10 mouse cellular contexts compared by ENCODE assay signal in genomic region chr10:125970500-125970899, GRCm38 (mm10). TPM values are rescaled to one million over a fixed set of nuclear protein-coding genes. Genes with fewer than 3 reads are reported as not detected.
DNase-seq lines count a peak whose midpoint lies in the region; ATAC-seq and TF ChIP-seq lines count a peak whose summit lies in the region.
"Had no signal": no experiment of that assay in that cellular context is flagged by ENCODE, and none has a peak within 500 bp of the region (broad histone marks: within the 10 kb centered on the region; RNA-seq: fewer than 3 reads in every experiment).

No protein-coding gene starts in this region.

- no peaks in the 10 kb centered on the region for H3K27me3 ChIP-seq in lung, embryonic 15.5 days
- no peaks in the 10 kb centered on the region for H3K27me3 ChIP-seq in embryonic facial prominence, embryonic 11.5 days (ENCODE audit: control insufficient read depth, insufficient read depth, low read length)
- H3K27me3 ChIP-seq in hindbrain, postnatal 0 days (ENCODE audit: insufficient read depth, low read length), result no peaks in the 10 kb centered on the region
- no peaks in the 10 kb centered on the region for H3K27me3 ChIP-seq in myocyte (ENCODE audit: control insufficient read depth, insufficient read depth, insufficient read length)

- H3K4me2 ChIP-seq in lung, embryonic 15.5 days, result peak overlapping the region; percentile 73; the same call in 1 of the 2 replicates
- peak overlapping the region; percentile 70 for H3K4me2 ChIP-seq in embryonic facial prominence, embryonic 11.5 days (ENCODE audit: low read depth, low read length)
- peak overlapping the region; percentile 10; the same call in 1 of the 2 replicates for H3K4me2 ChIP-seq in hindbrain, postnatal 0 days (ENCODE audit: low read depth, low read length)
- peak overlapping the region; percentile 92 for H3K4me2 ChIP-seq in myocyte (ENCODE audit: low read depth)

- no peak for ATAC-seq in lung, embryonic 15.5 days (ENCODE audit: borderline replicate concordance, extremely low read depth, low FRiP score, low TSS enrichment)
- no peak; the same call in 1 of the 2 replicates for ATAC-seq in embryonic facial prominence, embryonic 11.5 days (replicated peaks; ENCODE audit: insufficient number of reproducible peaks, low FRiP score, low TSS enrichment, low read depth)
- no peak for ATAC-seq in hindbrain, postnatal 0 days

- peaks cover 74% of the 10 kb centered on the region for H3K79me2 ChIP-seq in myocyte (ENCODE audit: control insufficient read depth, insufficient read depth)

- whole genome bisulfite sequencing in lung, embryonic 15.5 days, result 36% methylated on average over 4 of the region's 4 CpGs
- 14% methylated on average over 4 of the region's 4 CpGs for WGBS in embryonic facial prominence, embryonic 11.5 days
- WGBS in hindbrain, postnatal 0 days, result 50% methylated on average over 4 of the region's 4 CpGs

- no peaks in the 10 kb centered on the region for H3K9me3 ChIP-seq in lung, embryonic 15.5 days
- no peaks in the 10 kb centered on the region for H3K9me3 ChIP-seq in embryonic facial prominence, embryonic 11.5 days (replicated peaks; ENCODE audit: control insufficient read depth, low read length)
- no peaks in the 10 kb centered on the region for H3K9me3 ChIP-seq in hindbrain, postnatal 0 days (ENCODE audit: low read length)

- DNase-seq in lung, postnatal 10 days, result no peak
- DNase-seq in embryonic facial prominence, embryonic 11.5 days (ENCODE audit: low spot score), result peak; percentile 87
- DNase-seq in hindbrain, postnatal 0 days (ENCODE audit: low spot score), result no peak
- DNase-seq in right cerebral cortex, postnatal 36 days (ENCODE audit: low spot score in 2 of 2), result no peak
- DNase-seq in left cerebral cortex, adult 9 months (ENCODE audit: low spot score in 2 of 2), result no peak
- DNase-seq in layer of hippocampus, postnatal 14 days (ENCODE audit: low spot score in 2 of 2), result no peak

- peaks cover 7% of the 10 kb centered on the region; the same call in 1 of the 2 replicates for H3K36me3 ChIP-seq in lung, embryonic 15.5 days
- H3K36me3 ChIP-seq in embryonic facial prominence, embryonic 11.5 days (replicated peaks; ENCODE audit: control insufficient read depth, insufficient read depth, low read depth, low read length), result no peaks in the 10 kb centered on the region
- H3K36me3 ChIP-seq in hindbrain, postnatal 0 days (ENCODE audit: insufficient read depth, low read length), result no peaks in the 10 kb centered on the region
- peaks cover 9% of the 10 kb centered on the region for H3K36me3 ChIP-seq in myocyte (ENCODE audit: control insufficient read depth, insufficient read depth)

- no peak overlapping the region for H3ac ChIP-seq in myocyte (ENCODE audit: control insufficient read depth, insufficient read length)

- peak overlapping the region; percentile 35; the same call in 1 of the 2 replicates for H3K27ac ChIP-seq in lung, embryonic 15.5 days
- peak overlapping the region; percentile 95 for H3K27ac ChIP-seq in embryonic facial prominence, embryonic 11.5 days (replicated peaks; ENCODE audit: low read depth, low read length)
- no peak overlapping the region for H3K27ac ChIP-seq in hindbrain, postnatal 0 days
- H3K27ac ChIP-seq: macrophage had no signal

- no peak for TF ChIP-seq POLR2A in myocyte (IDR thresholded peaks at IDR 0.05; ENCODE audit: insufficient read length, low read depth)

- H3K4me3 ChIP-seq in lung, embryonic 15.5 days, result no peak overlapping the region
- H3K4me3 ChIP-seq in embryonic facial prominence, embryonic 11.5 days (ENCODE audit: low read depth, low read length), result 0 out of 2 replicates have a peak overlapping the region, but pooled peaks have one; percentile 7
- no peak overlapping the region for H3K4me3 ChIP-seq in hindbrain, postnatal 0 days (ENCODE audit: low read length)
- H3K4me3 ChIP-seq in myocyte, result no peak overlapping the region

- peaks cover 30% of the 10 kb centered on the region for H3K4me1 ChIP-seq in lung, embryonic 15.5 days
- no peaks in the 10 kb centered on the region; the same call in 1 of the 2 replicates for H3K4me1 ChIP-seq in embryonic facial prominence, embryonic 11.5 days (ENCODE audit: control insufficient read depth, insufficient read depth, low read length)
- H3K4me1 ChIP-seq in hindbrain, postnatal 0 days (ENCODE audit: insufficient read depth, low read length), result no peaks in the 10 kb centered on the region

- no peak overlapping the region for H3K9ac ChIP-seq in lung, embryonic 15.5 days
- peak overlapping the region; percentile 37; the same call in 1 of the 2 replicates for H3K9ac ChIP-seq in embryonic facial prominence, embryonic 11.5 days (replicated peaks; ENCODE audit: low read length)
- no peak overlapping the region for H3K9ac ChIP-seq in hindbrain, postnatal 0 days (replicated peaks; ENCODE audit: low read length)

- no peak for TF ChIP-seq CTCF in hindbrain, postnatal 0 days (IDR thresholded peaks at IDR 0.05; ENCODE audit: low read depth)

TF ChIP-seq in myocyte, 11 proteins besides CTCF, POLR2A, EP300 and RAD21:
- TF ChIP-seq TCF3 (IDR thresholded peaks at IDR 0.05; ENCODE audit: insufficient read length, low read depth) (no peak), SRF (IDR thresholded peaks at IDR 0.05; ENCODE audit: control insufficient read depth, insufficient read length, low read depth) (no peak), MYOD1 (IDR thresholded peaks at IDR 0.05; ENCODE audit: control insufficient read depth in 1 of 3, insufficient read length in 2 of 3, low read depth in 2 of 3) (no peak), MYOG (IDR thresholded peaks at IDR 0.05; ENCODE audit: control insufficient read depth in 1 of 3, insufficient read depth in 1 of 3, insufficient read length in 2 of 3, low read depth in 2 of 3) (no peak), REST (IDR thresholded peaks at IDR 0.05; ENCODE audit: insufficient read depth, insufficient read length) (no peak), TCF12 (IDR thresholded peaks at IDR 0.05; ENCODE audit: insufficient read depth, poor library complexity, severe bottlenecking) (no peak)

RNA-seq across cellular contexts. Expression of gene Lrig3, which starts 4.5 kb away (rescaled TPM):
- 9.2 and 10.4 TPM in 2 replicates for polyA plus RNA-seq in lung, embryonic 15.5 days (2015; fragmentation: Nextera tagmentation; extraction: Ambion mirVana)
- polyA plus RNA-seq in embryonic facial prominence, embryonic 11.5 days (2014; fragmentation: Nextera tagmentation; extraction: Ambion mirVana), result 28.6 and 32.9 TPM in 2 replicates
- total RNA-seq in hindbrain, postnatal 0 days (2014; rRNA removed), result 12.7 and 16.3 TPM in 2 replicates
- 3.7 and 4.8 TPM in 2 replicates for polyA plus RNA-seq in hindbrain, postnatal 0 days (2015; fragmentation: Nextera tagmentation; extraction: Ambion mirVana)
- 8.0 TPM for polyA plus RNA-seq in myocyte (2012; fragmentation: generic; extraction: Trizol)
- 1 to 10 TPM; 3.1 to 3.5 TPM for total RNA-seq in layer of hippocampus, postnatal 14 days (2021)
- total RNA-seq: MEL had no signal

Comparison
In these comparisons a context has a peak if more than half of its experiments do, and no peak if none do; other contexts are left out.
1. H3K4me2 ChIP-seq: peak in every context shown above with its lines; median percentile 92 in myocyte; 73 in lung, embryonic 15.5 days; 70 in embryonic facial prominence, embryonic 11.5 days; 10 in hindbrain, postnatal 0 days.